Mouse (Mus musculus): ENCODE data around the gene Olfr464.

Gene Olfr464

DNA sequence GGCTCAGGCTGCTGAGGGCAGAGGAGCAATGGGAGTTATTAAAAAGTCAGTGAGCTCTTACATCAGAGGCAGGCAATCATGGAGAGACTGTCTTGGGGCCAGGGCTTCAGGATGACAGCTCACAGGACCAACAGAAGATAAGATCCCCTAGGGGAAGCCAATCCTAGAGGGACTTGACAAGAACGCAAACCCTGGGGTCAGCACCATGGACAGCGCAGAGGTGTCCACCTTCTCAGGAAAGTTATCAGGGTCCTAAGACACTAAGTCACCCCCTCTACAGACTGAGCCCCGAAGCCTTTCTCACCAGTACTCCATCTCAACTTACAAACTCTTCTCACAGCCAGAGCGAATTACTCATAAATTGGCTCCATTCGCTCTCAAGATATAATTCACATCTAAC is at the start of gene Olfr464:
Olfr464 (minus strand) TSS at position 2 of the 400 bp plus-strand sequence.
- no peak for DNase-seq

- DNase-seq, result no peak
Measured at GRCm38 (mm10) chr11:87968356-87969122, 47.8 kb upstream of the Olfr464 start.

- DNase-seq, result peak; percentile 94 to 97
Measured at GRCm38 (mm10) chr11:87967692-87968289, 47.0 kb upstream of the Olfr464 start.

GRCm38 (mm10) chr11:87966214-87966613 is 45.4 kb upstream of the Olfr464 start:
- DNase-seq, result no peak

DNA sequence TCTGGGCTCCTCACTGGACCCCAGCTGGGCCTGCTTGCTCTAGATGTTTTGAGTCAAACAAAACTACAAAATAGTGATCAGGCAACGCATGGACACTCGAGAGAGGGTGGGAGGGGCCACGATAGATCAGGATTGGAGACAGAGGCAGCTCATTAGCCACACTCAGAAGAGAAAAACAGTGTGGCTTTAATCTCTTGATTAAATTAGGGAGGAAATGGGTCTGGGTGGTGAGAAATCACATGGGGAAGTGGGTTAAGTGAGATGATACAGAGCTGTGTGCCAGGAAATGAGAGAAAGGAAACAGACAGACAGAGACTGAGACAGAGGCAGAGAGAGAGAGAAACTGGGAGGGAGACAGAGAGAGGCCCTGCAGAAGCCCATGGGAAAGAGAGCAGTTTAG is 44.5 kb upstream of the Olfr464 start:
- DNase-seq, result no peak

GRCm38 (mm10) chr11:87957066-87957465 is 36.3 kb upstream of the Olfr464 start:
- no peak for DNase-seq

DNA sequence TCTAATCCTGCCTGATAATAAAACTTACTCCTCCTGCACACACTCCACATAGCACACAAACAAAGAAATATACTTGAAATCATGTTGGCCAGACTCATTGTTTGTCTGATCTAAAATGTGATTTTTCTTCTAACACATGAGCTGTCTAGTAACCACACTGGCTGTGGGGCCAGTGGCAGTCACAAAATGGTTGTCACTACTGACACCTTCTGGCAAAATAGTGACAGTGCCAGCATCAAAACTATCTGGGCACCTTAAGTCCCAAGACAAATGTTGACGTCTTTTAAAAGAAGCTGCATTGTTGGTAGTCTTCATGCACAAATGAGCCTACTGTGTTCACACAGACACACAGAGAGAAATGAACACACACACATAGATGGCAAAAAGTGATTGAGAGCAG is 34.4 kb upstream of the Olfr464 start:
- DNase-seq, result peak; percentile 41 to 52

DNA sequence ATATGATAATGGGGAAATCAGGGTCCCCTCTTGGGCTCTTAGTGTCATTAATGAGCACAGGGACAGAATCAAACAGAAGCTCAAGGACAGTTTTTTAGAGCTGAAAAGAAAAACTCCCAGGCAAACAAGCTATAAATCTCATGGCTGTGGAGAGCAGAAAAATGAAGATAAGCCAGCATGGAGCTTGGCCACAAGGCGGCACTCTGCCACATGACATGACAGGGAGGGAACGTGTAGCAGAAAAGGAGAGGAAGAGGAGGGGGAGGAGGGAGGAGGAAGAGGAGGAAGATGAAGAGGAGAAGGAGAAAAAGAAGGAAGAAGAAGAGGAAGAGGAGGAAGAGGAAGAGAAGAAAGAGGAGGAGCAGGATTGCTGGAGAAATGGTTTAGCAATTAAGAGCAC is 29.2 kb upstream of the Olfr464 start:
- DNase-seq, result peak; percentile 51

- no peak for DNase-seq
Measured at GRCm38 (mm10) chr11:87935467-87935866, 14.7 kb upstream of the Olfr464 start.

GRCm38 (mm10) chr11:87933731-87934130 is 13.0 kb upstream of the Olfr464 start:
- peak; percentile 64 to 77 for DNase-seq

- DNase-seq, result no peak
Measured at GRCm38 (mm10) chr11:87930348-87930747, 9.6 kb upstream of the Olfr464 start.

GRCm38 (mm10) chr11:87920301-87920700 is 466 bp downstream of the Olfr464 start:
- no peak for DNase-seq

DNA sequence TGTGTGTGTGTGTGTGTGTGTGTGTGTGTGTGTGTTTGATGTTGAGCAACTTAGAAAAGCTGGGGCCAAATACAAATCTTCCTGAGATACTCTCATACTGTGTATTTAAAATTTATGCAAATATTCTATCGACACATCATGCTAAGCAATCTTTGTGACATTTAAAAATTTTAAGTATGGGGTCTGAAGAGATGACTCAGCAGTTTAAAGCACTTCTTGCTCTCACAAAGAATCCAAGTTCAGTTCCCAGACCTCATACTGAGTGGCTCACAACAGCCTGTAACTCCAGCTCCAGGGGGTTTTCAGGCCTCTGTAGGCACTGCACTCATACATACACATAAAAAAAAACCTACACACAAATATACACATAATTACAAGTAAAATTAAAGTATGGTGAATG is 4.8 kb downstream of the Olfr464 start:
- no peak for DNase-seq

- DNase-seq, result no peak
Measured at GRCm38 (mm10) chr11:87904331-87904730, 16.4 kb downstream of the Olfr464 start.

GRCm38 (mm10) chr11:87897287-87897686 is 23.5 kb downstream of the Olfr464 start, which contains the start of gene Olfr463:
TSS of gene Olfr463 (minus strand) at chr11:87897387.
- no peak for DNase-seq

- no peak for DNase-seq
Measured at GRCm38 (mm10) chr11:87892168-87892567, 28.6 kb downstream of the Olfr464 start, which contains the start of gene Olfr462. TSS of gene Olfr462 (minus strand) at chr11:87892268.

DNA sequence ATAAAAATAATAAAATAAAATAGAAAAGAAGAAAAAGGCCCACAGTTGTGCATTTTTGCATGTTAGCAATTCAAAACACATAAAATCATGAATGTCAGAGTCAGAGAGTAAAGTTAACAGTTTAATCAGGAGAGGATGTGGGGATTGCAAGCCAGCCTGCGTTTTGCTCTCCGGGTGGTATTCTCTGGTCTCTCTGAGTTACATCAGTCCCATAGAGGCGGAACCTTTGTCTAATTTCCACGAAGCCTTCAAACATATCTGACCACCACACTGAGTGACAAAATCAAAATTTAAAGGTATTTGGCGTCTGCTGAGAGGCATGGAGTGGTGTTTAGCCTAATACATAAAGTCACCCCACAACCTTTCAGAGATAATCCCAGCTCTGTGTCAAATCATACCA is 35.9 kb downstream of the Olfr464 start:
- DNase-seq, result no peak

DNA sequence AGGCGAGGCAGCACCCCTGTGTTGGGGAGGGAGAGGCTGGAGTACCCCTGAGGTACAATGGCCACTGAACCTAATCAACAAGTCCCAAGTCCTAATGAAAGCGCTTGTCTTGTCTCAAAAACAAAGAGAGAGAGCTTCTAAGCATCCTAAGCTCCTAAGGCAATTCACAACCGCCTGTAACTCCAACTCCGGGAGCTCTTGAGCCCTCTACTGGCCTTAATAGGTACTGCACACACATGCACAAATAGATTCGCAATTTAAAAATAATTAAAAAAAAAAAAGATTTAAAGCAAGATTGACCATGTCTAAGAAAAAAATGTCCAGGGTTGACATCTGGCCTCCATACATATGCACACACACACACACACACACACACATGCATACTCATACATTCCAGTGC is 37.3 kb downstream of the Olfr464 start:
- DNase-seq, result peak; percentile 36 to 60

- no peak for DNase-seq
Measured at GRCm38 (mm10) chr11:87881714-87882113, 39.1 kb downstream of the Olfr464 start.

- no peak for DNase-seq
Measured at GRCm38 (mm10) chr11:87879826-87880225, 40.9 kb downstream of the Olfr464 start.

GRCm38 (mm10) chr11:87875436-87875835 is 45.3 kb downstream of the Olfr464 start, which contains the start of gene Epx:
TSS of gene Epx (minus strand) at chr11:87875536.
- DNase-seq, result no peak

DNA sequence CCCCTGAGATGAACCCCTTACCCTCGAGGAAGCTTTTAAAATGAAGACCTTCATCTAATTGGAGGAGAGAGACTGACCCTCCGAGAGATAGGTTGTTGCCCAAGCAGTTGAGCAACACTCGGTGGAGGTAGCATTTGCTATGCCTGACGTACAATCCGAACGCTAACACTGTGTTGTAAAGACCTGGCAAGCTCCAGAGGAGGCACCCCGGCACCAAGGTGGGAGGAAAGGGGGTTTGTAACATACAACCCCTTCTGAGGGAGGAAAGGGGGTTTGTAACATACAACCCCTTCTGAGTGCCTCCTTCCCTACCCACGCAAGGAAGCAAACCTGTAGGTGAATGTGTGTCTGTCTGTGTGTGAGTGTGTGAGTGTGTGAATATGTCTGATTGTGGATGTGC is 49.0 kb downstream of the Olfr464 start:
- no peak for DNase-seq

DNA sequence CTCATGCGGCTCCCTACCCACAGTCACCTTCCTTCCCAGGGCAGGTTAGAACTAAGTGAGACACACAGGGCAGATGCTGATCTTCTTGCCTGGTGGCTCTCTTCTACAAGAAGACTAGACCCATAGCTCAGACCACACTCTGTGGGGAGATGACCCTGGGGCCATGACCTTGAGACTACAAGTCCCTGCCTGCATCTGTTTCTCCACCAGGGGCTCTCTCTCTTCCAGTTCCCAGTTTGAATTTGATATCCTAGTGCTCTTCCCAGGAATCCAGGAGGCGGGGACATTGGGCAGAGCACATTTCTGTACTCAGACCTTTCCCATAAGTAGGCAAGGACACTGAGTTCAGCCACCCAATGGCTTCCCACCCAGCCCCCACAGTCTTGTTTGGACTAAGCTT is 50.7 kb downstream of the Olfr464 start:
- DNase-seq, result no peak

DNA sequence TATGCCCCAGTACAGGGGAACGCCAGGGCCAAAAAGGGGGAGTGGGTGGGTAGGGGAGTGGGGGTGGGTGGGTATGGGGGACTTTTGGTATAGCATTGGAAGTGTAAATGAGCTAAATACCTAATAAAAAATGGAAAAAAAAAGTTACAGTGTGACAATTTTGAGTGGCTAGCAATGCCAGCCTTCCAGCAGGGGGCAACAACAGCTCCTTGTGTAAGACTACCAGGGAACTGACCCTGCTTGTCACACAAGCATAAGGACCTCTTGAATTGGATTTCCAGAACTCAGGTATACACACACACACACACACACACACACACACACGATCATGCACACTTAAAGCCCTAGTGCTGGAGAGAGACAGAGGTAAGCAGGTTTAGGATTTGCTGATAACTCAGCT is 53.9 kb downstream of the Olfr464 start:
- DNase-seq, result peak; percentile 59 to 68
